Mouse (Mus musculus): ENCODE results near the gene Zfp423.

DNA sequence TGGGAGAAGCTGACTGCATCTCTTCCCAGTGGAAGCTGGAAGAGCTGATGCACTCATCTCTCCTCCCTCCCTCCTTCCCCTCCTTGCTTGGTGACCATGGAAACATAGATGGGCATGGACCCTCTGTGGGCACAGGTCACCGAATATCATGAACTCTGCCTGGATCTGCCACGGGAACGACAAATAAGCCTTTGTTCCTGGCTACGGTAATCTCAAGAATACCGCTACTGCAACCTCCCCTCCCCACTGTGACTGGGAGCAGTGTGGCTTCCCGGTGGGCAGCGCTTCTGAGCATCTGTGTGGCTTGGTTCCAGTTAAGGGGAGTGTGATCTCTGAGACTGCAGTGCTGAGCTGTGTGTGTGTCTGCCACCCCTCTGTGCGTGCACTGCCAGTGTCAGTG, 274.0 kb downstream of the Zfp423 start:
- TF ChIP-seq CTCF (conservative IDR thresholded peaks at IDR 0.05; ENCODE audit: low read length) (no peak), POU5F1 (IDR thresholded peaks at IDR 0.05; ENCODE audit: borderline replicate concordance, low read length) (no peak)
